Mouse (Mus musculus): ENCODE results near the gene Fars2.

DNA sequence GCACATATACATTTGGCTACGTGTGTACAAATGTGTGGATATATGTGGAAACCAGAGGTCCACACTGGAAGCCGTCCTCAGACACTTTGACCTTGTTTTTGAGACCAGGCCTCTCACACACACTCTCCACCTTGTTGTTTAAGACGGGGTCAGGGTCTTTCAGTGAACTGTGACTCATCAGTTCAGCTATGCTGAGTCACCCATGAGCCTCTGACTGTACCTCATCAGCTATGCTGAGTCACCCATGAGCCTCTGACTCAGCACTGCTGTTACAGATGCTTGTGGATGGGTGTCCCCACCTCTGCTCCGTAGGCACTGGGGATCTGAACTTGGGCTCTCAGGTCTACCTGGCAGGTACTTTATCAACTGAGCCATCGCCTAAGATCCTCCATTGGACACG, 85.8 kb downstream of the Fars2 start:
- no peak for TF ChIP-seq POLR2A (IDR thresholded peaks at IDR 0.05; ENCODE audit: borderline replicate concordance, insufficient read depth, low read length)
- no peak for TF ChIP-seq CTCF (IDR thresholded peaks at IDR 0.05; ENCODE audit: borderline replicate concordance, insufficient read depth, low read depth, low read length)
